Mouse (Mus musculus) spleen, postnatal 14 days (tissue): ENCODE measurements around the gene Prkd2.

Experiments
- DNase-seq, 2 experiments: peaks; one replicate each; pipeline ENCODE4 v3.0.0; 2021 to 2022; ENCODE audit warnings: low spot score in 2 of 2

Gene Prkd2

DNA sequence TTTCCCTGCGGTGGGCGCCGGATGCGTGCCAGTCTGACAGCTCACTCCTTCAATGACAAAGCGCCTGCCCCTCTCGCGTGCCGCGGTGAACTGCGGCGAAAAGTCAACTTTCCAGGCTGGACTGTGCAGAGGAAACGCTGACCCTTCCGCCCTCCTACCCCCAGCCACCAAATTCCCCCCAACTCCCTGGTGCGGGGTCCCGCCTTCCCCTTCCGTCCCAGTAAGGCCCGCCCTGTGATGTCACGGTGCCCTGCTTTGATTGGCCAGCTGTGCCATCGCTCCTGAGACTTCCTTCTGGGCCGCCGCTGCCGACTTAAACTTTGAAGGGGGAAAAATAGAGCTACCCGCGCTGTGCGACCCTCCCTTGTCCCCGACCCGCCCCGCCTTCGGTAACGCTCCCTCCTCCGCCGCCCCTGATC is at the start of gene Prkd2:
Gene Prkd2, plus strand, starts transcription at position 258 of the 419 bp plus-strand sequence.
- peak; percentile 79 to 87 for DNase-seq

DNA sequence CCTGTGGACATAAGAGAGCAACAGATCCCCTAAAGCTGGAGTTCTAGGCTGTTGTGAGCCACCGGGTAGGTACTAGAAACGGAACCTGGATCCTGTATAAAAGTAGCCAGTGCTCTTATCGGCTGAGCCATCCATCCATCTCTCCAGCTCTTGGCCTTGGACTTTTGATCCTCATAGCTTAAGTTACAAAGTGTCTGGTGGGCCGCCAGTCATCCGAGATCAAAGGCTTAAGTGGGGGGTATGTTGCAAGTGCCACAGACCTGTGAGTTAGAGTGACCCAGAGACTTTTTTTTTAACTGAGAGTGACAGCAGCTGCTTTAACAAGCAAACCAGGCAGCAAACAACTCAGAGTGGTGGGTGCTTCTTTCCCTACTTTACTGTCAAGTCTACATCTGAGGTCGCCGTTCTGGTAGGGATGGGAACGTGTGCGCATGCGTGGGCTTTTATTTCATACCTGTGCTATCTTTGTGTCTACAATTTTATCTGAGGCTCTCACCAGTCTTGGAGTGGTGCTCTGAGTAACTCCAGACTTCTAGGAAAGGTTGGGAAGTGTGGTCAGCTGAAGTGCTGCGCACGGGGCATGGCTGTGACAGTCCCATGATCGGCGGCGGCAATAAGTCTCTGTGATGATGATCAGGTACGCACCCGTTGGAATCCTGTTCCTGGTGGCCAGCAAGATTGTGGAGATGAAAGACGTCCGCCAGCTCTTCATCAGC is 49.5 kb upstream of the Prkd2 start:
- no peak for DNase-seq

DNA sequence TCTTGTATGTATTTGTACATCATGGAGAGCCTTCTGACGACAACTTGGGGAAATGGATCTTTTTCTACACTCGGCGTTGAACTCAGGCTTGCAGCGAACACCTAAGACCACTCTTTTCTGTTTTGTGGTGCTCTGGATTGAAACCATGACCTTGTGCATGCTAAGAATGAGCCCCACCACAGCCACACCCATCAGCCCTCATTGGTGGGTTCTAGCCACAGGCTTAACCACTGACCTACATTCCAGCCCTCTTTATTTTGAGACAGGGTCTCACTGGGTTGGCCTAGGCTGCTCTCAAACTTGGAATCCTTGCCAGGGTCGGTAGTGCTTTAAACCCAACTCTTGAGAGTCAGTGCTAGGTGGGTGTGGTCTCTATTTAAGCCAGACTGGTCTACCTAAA is 47.8 kb upstream of the Prkd2 start:
- DNase-seq = no peak

DNA sequence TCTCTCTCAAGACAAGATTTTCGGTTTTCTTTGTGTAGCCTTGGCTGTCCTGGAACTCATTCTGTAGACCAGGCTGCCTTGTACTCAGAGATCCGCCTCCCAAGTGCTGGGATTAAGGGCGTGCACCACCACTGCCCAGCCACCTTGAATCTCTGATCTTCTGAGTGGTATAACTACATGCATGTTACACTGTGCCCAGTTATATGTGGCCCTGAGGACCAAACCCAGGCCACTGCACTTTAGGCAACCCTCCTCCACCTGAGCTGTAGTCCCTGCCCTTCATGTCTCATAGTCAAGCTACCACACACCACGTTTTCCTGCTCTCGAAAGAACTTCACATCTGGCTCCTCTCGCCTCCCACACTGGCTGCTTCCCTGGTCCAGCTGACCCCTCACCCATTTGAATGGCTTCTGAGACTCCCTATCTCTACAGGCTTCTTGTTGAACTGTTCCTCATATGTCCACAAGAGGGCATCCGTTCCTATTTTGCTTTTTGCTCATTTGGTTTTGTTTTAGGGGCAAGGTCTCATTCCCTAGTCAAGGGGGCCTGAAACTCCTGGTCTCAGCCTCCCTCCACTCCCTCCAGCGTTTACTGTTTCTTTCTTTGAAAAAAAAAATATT is 38.2 kb upstream of the Prkd2 start:
- no peak for DNase-seq

DNA sequence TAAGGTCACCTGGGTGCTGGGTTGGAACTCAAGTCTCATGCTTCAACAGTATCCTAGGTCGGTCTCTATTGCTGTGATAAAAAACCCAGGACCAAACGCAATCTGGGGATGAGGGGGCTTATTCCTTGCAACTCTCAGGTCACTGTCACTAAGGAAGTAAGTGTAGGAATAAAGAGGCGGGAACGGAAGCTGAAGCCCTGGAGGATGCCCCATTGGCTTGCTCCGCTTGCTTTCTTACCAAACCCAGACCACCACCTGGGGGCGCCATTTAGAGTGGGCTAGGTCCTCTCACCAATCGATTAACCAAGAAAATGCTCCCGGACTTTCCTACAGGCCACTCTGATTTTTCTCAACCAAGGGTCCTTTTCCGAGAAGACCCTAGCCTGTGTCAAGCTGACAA is 34.8 kb upstream of the Prkd2 start:
- no peak for DNase-seq

DNA sequence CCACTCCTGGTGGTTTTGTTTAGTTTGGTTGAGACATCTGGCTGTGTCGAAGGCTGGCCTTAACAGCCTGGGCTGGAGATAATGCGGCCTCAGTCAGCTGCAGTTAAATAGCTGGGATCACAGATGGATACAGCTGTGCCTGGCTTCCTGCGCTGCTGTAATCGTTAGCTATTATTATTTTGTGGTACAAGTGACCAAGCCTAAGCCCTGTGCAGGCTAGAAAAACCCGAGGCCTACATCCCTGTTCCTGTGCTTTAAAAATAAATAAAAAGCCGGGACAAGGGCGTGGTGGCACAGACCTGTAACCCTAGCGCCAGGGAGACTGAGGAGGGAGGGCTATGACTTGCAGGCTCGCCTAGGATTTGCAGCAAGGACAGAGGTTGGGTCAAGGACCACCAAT is 34.1 kb upstream of the Prkd2 start:
- DNase-seq = no peak

DNA sequence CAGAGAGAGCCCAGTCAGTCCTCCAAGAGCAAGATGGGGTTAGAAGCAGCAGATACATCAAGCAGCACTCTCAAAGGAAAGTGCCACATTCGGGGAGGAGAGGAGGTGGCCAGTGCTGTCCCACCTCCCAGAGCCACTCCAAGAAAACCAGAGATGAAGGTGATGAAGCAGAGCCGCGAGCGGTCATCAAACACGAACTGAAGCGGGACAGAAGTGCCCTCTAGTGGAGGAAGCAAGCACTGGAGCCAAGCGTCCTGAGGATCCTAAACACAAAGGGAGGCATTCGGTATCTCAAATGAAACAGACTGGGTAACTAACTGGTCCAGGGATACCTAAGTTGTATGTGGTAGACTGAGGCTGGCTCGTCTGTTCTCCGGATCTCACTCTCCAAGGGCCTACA is 33.0 kb upstream of the Prkd2 start:
- DNase-seq = peak; percentile 24 to 49

DNA sequence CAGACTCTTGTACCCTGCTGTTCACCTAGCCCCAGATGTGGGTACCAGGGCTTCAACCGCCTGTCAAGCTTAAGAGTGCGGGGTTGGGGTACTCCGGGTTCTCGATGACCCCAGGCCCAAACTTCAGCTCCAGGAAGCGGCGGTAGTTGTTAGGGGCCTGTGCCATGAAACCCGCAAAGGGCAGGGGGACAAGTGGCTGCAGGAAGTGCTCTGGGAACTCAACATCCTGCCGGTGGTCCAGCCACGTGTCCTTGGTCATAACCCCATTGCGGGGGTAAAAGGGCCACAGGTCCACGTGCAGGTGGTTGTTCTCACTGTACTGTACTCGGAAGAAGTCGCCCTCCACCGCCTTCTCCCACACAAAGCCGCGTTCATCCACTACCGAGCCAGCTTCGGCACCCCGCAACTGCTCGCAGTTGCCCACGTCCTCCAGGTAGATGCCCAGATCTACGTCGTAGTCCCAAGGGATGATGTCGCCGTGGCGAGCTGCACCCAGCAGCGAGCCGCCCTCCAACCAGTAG is 32.2 kb upstream of the Prkd2 start:
- DNase-seq = no peak

GRCm38 (mm10) chr7:16810920-16811648 is 31.6 kb upstream of the Prkd2 start:
- no peak for DNase-seq

DNA sequence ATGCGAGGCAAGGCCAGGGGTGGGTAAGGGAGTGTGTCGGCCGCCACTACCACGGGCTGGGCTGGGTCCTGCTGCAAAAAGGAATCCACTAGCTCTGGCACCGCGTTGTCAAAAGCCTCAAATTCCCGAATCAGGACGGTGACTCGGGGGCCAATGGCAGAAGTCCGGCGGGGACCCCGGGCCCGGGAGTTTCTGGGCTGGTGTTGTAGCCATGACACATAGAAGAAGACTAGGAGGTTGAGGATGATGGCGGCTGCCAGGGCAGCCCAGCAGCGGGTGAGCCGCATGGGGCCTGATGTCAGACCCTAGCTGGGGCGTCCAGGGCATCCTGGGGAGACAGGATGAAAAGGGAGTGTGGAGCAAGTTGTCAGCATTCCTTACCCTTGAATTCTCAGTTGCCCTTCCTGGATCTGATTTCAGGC is 31.0 kb upstream of the Prkd2 start:
- DNase-seq = no peak

DNA sequence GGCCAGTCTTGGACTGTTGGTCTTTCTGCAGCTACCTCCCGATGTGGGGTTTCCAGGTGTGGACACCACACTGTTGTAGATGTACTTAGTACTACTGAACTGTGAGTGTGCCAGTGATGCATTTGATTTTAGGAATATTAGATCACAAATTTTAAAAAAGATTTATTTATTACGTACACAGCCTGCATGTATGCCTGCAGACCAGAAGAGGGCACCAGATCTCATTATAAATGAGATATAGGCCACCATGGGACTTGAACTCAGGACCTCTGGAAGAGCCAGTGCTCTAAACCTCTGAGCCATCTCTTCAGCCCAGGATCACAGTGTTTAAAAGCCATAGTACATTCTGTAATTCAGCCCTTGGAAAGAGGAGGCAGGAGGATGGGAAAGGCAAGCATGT is 30.2 kb upstream of the Prkd2 start:
- DNase-seq = no peak

- DNase-seq = no peak
Measured at GRCm38 (mm10) chr7:16815351-16815941, 27.3 kb upstream of the Prkd2 start, which contains the start of gene Strn4. Gene Strn4, plus strand, starts transcription at chr7:16815889.

DNA sequence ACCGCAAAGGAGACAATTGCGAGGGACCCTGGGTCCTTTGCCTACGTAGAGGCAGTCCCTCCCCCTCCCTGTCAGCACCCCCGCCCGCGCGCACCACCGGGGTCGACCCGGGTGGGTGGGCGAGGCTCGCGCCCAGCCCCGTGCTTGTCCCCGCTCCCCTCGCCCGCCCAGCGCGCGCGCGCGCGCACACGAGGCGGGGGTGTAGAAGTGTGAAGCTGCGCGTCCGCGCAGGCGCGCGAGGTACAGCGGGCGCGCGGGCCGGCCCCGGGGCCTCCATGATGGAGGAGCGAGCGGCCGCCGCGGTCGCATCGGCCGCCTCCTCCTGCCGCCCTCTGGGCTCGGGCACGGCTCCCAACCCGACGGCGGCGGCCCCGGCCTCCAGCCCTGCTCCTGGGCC is 26.6 kb upstream of the Prkd2 start:
- DNase-seq = peak; percentile 60 to 72

GRCm38 (mm10) chr7:16816475-16817122 is 26.1 kb upstream of the Prkd2 start, which contains the start of gene Fkrp:
Gene Fkrp, minus strand, starts transcription at chr7:16816732.
- DNase-seq = peak; percentile 45 to 62

DNA sequence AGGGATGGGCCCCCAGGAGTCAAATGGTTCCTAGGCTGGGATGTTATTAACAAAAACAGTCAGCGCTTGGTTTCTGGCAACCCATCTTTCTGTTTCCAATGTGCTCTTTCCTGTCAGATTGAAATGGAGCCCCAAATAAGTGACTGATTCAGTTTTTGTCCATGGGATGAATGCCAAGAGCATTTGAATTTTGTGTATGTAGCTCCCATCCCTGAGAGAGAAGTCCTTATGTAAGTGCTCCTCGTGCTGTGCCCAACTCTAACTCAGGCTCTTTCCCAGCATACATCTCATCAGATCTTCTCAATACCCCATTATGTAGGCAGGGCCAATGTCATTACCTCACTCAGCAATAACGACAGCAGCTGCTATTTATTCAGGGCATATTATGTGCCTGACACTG is 25.0 kb upstream of the Prkd2 start:
- no peak for DNase-seq

DNA sequence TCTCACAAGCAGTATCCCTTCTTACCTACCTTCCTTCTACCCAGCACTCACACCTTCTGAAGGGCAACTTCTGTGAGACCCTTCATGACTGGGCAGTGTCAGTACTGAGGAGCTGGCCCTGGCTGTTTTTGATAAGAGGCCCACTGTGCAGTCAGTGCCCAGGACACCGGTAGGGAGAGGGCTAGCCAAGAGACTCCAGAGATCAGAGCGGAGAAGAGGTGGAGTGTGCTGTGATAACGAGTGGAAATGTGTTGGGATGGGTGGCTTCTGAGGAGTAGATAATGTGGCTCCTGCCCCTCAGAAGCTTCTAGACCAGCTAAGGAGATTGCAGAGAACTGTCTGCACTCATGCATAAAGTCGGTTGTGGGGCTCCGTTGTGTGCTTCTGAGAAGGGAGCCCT is 22.9 kb upstream of the Prkd2 start:
- no peak for DNase-seq

DNA sequence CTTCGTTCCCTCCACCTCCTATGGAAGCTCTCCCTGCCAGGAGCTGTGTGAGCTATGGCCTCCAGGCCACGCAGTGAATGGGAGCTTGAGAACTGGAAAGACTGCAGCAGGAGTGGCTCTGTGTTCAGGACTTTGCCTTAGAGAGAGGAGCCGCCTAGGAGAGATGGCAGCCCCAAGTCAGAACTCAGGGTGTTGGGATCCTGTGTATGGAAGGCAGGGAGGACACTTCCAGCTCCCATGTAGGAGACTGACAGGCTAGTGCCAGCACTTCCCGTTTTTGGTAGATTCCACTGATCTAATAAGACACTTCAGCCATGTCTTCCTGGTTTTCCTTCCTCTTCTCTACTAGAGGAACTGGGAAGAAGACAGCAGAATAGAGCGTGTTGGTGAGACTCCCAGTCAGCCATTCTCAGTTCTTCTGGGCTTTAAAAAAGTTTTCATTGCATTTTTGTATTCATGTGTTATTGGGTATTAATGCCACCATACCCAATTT is 22.4 kb upstream of the Prkd2 start:
- no peak for DNase-seq

DNA sequence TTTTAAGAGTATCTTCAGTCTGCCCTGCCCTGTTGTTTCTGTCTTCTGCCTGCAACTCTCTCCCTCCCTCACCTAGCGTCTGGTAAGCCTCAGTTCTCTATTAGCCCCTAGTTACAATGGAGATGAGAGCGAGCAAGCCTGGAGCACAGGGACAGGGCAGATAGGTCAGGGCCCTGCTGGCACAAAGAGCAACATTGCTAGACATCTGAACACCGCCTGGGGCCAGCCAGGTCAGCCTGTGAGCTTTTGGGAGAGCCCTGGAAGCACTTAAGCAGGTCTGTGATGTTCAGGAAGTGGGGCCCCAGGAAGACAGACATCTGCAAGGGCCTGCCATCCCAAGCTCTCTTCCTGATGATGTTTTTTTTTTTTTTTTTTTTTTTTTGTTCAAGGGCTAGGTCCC is 21.6 kb upstream of the Prkd2 start:
- no peak for DNase-seq

- DNase-seq = no peak
Measured at GRCm38 (mm10) chr7:16821669-16822101, 21.0 kb upstream of the Prkd2 start.

DNA sequence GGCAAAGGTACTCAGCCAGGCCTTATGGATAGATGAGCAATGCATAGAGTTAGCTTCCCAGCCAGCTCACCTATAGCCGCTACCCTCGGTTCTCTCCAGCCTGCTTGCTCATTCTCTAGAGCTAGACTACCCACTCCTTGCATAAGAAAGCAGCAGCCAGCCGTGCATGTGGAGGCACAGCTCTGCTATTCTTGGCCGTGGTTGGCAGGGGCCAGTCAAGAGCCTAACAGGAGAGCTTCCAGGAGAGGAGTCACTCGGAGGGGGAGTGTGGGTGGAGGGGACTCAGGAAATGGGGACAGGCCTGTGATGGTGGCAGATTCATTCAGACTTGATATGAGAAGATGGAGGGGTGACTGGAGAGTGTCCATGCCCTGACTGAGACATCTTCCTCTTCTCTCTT is 19.0 kb upstream of the Prkd2 start:
- DNase-seq = no peak

GRCm38 (mm10) chr7:16825785-16826184 is 16.9 kb upstream of the Prkd2 start:
- peak in 1 of 2 experiments; percentile 47 for DNase-seq
